Mouse (Mus musculus) heart, embryonic 10.5 days (tissue): ENCODE data around the gene Atrn. TPM values are rescaled to one million over a fixed set of nuclear protein-coding genes. Genes with fewer than 3 reads are reported as not detected.

Experiments used
- DNase-seq: peaks from one replicate; pipeline ENCODE4 v3.0.0-alpha.2; 2017; ENCODE audit warnings: low spot score
- H3K27ac ChIP-seq: fragments of 300-500 bp; sonication (generic); 2 replicates; pipeline ENCODE4 v1.5.1; 2016; ENCODE audit warnings: mild to moderate bottlenecking
- H3K27me3 ChIP-seq: fragments of 300-500 bp; sonication (generic); 2 replicates; pipeline ENCODE4 v1.6.1; 2016; ENCODE audit warnings: mild to moderate bottlenecking; ENCODE audit not compliant: poor library complexity, insufficient read depth, severe bottlenecking
- H3K36me3 ChIP-seq: fragments of 300-500 bp; sonication (generic); 2 replicates; pipeline ENCODE4 v1.6.1; 2016; ENCODE audit warnings: mild to moderate bottlenecking, moderate library complexity
- H3K4me1 ChIP-seq: fragments of 300-500 bp; sonication (generic); 2 replicates; pipeline ENCODE4 v1.6.1; 2016; ENCODE audit warnings: mild to moderate bottlenecking
- H3K4me3 ChIP-seq: fragments of 300-500 bp; sonication (generic); 2 replicates; pipeline ENCODE4 v1.5.1; 2016; ENCODE audit warnings: mild to moderate bottlenecking, moderate library complexity
- H3K9me3 ChIP-seq: fragments of 300-500 bp; sonication (generic); 2 replicates; pipeline ENCODE4 v1.6.1; 2016; ENCODE audit warnings: mild to moderate bottlenecking, moderate library complexity
- WGBS: fragments of 180-500 bp; shearing (Covaris S2); methylation state at CpG from one replicate; pipeline ENCODE4 v1.1.7; 2016; 5-methylcytosine and 5-hydroxymethylcytosine counted together
- polyA plus RNA-seq: library from polyadenylated mRNA; unstranded; fragments of >200 nt; fragmentation: Nextera tagmentation; extraction: Ambion mirVana; gene quantifications from 2 replicates; pipeline ENCODE4 v1.2.1, GENCODE M21; 2016

Gene Atrn
- polyA plus RNA-seq, 1 experiment from 2014 or later, result 5.6 TPM

DNA sequence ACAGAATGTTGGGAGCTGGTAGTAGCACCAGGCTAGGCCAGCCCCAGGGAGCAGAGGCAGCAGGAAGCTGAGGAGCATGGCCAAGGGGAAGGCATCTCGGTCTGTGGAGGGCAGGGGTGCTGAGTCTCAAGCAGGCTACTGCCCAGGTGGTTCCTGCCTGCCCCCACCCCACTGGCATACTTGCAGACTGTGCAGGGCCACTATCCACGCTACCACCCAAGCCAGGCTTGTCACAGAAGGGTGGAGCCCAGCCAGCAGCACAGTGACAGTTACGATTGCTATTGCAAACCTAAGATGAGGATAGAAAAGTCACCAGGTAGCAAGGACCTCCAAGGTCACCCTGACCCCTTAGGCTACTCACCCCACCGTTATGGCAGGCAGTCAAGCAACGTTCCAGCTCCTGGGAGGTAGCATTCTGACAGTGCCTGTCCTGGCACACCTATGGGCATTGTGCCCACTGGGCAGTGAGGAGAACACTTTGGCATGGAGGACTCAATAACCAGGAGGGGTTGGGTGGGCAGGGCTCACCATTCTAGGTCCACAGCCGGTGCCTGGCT, 146.6 kb downstream of the Atrn start:
- Histone ChIP-seq H3K4me1 (peaks cover 45% of the 10 kb centered on the region), H3K4me3 (no peak overlapping the region), H3K9me3 (no peaks in the 10 kb centered on the region), H3K27me3 (peaks cover 72% of the 10 kb centered on the region), H3K27ac (no peak overlapping the region), H3K36me3 (no peaks in the 10 kb centered on the region)
- DNase-seq, result peak; percentile 68
- WGBS, result 63% methylated on average over 6 of the region's 6 CpGs

DNA sequence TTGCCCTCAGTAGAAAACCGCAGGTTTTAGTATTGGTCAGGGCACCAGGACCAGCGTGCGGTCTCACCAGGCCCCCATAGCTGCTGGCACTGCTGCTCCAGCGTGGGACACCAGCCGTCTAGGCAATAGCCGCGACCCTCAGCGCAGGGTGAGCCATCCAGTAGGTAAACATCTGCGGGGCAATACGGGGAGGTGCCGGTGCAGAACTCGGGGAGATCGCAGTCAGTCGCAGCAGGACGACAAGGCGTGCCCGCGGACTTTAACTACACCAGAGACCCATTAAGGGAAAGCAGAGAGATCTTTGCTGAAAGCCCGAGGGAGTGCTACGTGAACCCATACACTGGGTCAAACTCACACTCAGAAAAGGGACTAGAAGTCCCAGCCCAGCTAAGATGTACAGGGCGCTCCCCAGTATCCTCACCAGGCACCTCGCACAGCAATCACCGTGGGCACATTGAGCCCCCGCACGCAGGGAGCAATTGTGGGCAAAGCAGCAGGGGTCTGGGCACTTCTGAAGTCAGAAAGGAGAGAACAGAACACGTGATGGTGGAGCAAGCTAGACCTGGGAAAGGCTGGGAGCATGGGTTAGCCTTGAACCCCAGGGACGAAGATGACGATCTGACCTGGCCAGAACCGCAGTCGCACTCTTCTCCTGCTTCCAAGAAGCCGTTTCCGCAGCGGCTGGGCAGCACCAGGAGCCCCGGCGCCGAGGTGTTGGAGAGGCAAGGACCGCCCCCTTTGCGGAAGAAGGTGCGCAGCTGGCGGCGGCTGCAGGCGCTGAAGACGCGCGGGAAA, 147.8 kb downstream of the Atrn start:
- peaks cover 79% of the 10 kb centered on the region for H3K27me3 ChIP-seq
- WGBS, result 2% methylated on average over 45 of the region's 45 CpGs
- peaks cover 45% of the 10 kb centered on the region for H3K4me1 ChIP-seq
- peak overlapping the region; percentile 25; the same call in 1 of the 2 replicates for H3K27ac ChIP-seq
- H3K36me3 ChIP-seq, result no peaks in the 10 kb centered on the region
- H3K9me3 ChIP-seq, result no peaks in the 10 kb centered on the region
- DNase-seq, result peak; percentile 71
- peak overlapping the region; percentile 55 for H3K4me3 ChIP-seq

DNA sequence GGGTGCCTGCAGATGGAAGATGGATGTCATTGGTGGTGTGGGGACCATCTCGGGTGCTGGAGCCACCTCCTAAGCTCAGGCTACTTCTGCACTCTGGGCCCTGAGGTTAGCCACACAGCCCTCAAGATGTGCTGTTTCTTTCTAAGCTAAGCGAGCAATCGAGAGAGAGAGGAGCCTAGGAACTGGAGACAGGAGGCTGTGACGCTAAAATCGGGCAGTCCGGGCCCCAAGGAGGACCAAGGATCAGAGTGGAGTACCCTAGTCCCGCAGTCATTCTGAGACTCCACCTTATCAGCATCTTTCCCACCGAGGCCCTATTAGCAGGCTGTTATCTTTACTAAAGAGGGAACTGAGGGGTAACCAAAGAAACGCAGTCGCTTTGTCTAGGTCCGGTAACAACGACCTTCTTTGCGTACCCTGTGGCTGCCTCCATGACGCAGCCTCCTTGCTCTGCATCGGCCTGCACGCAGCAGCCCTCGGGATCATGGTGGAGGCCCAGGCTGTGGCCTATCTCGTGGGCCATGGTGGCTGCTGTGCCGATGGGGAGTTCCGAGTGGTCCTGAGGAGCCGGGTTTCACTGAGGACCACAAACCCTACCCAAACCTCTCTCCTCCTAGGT, 148.5 kb downstream of the Atrn start:
- WGBS, result 1% methylated on average over 21 of the region's 21 CpGs
- DNase-seq, result peak; percentile 73

DNA sequence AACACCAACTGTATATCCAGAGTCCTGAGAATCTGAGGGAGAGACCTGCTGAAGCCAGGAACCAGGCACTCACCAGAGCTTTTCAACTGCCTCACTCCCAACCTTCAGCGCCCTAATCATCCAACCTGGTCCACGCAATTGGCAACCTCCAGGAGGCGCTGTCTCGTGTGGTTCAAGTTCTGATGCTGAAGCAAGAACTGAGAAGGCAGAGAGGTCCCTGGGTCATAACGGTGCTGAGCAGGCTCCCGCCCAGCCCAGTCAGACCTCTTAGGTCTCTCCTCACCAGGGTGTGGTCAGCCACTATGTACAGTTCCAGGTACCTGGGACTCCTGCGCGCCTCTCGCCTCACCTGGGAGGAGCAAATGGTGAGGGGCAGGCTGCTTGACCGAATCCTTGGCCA, 149.3 kb downstream of the Atrn start:
- Histone ChIP-seq H3K27ac (no peak overlapping the region), H3K4me3 (peak overlapping the region; percentile 55), H3K9me3 (no peaks in the 10 kb centered on the region), H3K36me3 (no peaks in the 10 kb centered on the region), H3K4me1 (peaks cover 56% of the 10 kb centered on the region), H3K27me3 (peaks cover 91% of the 10 kb centered on the region)
- 4% methylated on average over 10 of the region's 10 CpGs for WGBS
- DNase-seq, result peak; percentile 91

More for the DNA sequence above, 148.5 kb downstream of the Atrn start:
- no peaks in the 10 kb centered on the region for H3K36me3 ChIP-seq
- H3K27me3 ChIP-seq, result peaks cover 84% of the 10 kb centered on the region
- H3K9me3 ChIP-seq, result no peaks in the 10 kb centered on the region
- H3K4me1 ChIP-seq, result peaks cover 49% of the 10 kb centered on the region
- H3K4me3 ChIP-seq, result peak overlapping the region; percentile 55
- no peak overlapping the region for H3K27ac ChIP-seq

DNA sequence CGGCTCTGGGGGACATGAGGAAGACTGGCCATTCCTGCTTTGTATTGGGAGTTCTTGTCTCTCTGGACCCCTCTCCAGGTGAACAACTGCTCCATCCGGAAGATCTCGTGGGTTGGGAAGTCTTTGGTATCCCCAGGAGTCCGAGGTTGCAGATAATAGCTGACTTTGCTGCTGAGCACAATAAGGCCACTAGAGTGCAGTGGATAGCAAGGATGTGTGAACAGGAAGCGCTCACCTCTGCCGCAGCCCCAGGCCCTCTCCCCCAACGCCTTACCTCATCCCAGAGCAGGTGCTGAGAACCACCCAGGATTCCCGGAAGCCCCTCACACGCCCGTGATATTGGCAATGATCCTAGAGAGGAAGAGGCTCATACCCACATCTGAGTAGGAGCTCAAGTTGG, 149.9 kb downstream of the Atrn start:
- no peak overlapping the region for H3K27ac ChIP-seq
- no peak for DNase-seq
- no peaks in the 10 kb centered on the region for H3K9me3 ChIP-seq
- H3K36me3 ChIP-seq, result no peaks in the 10 kb centered on the region
- H3K27me3 ChIP-seq, result peaks cover 87% of the 10 kb centered on the region
- H3K4me3 ChIP-seq, result peak overlapping the region; percentile 55; the same call in 1 of the 2 replicates
- 5% methylated on average over 10 of the region's 10 CpGs for WGBS
- H3K4me1 ChIP-seq, result peaks cover 62% of the 10 kb centered on the region

DNA sequence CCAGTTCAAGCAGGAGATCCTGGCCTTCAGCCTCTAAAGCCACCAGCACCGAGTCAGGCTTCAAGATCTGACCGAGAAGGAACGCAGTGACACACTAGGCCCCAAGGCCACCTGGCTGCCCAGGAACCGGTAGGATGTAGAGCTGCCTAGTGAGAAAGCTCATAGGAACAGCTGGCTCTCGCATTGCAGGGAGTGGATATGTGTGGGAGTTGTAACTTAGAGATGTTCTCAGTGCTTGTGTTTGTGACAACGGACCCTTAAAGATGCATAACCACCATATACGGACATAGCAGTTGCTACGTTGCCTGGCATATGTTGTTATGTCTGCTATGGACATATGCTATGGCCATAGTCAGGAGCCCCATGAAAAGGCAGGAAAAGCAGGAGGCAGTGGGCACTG, 152.4 kb downstream of the Atrn start:
- 89% methylated on average over 8 of the region's 8 CpGs for WGBS
- no peak overlapping the region for H3K27ac ChIP-seq
- DNase-seq, result no peak
- no peaks in the 10 kb centered on the region for H3K9me3 ChIP-seq
- peaks cover 71% of the 10 kb centered on the region for H3K4me1 ChIP-seq
- no peak overlapping the region for H3K4me3 ChIP-seq
- no peaks in the 10 kb centered on the region for H3K36me3 ChIP-seq
- H3K27me3 ChIP-seq, result peaks cover 83% of the 10 kb centered on the region

DNA sequence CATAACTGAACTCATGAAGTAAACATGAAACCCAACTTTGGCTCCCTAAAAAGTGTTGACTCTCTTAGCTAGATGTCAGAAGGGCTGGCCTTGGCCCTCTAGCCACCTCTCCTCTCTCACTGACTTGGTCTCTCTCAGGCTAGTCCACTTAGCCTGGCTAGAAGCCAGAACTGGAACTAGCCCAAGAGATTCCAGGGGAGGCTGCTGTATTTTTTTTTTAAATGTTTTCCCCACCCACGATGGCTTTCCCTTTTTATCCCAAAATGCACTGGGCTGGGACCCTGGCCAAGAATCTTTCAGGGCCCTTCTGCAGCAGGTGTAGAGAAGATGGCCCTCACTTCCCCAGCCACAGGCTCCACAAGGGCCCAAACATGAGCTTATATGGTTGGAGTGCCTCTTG, 153.1 kb downstream of the Atrn start:
- Histone ChIP-seq H3K9me3 (no peaks in the 10 kb centered on the region), H3K4me3 (no peak overlapping the region), H3K4me1 (peaks cover 64% of the 10 kb centered on the region), H3K36me3 (no peaks in the 10 kb centered on the region), H3K27me3 (peaks cover 83% of the 10 kb centered on the region), H3K27ac (no peak overlapping the region; the same call in 1 of the 2 replicates)
- DNase-seq, result no peak
- 39% methylated on average over 1 of the region's 1 CpGs for WGBS

DNA sequence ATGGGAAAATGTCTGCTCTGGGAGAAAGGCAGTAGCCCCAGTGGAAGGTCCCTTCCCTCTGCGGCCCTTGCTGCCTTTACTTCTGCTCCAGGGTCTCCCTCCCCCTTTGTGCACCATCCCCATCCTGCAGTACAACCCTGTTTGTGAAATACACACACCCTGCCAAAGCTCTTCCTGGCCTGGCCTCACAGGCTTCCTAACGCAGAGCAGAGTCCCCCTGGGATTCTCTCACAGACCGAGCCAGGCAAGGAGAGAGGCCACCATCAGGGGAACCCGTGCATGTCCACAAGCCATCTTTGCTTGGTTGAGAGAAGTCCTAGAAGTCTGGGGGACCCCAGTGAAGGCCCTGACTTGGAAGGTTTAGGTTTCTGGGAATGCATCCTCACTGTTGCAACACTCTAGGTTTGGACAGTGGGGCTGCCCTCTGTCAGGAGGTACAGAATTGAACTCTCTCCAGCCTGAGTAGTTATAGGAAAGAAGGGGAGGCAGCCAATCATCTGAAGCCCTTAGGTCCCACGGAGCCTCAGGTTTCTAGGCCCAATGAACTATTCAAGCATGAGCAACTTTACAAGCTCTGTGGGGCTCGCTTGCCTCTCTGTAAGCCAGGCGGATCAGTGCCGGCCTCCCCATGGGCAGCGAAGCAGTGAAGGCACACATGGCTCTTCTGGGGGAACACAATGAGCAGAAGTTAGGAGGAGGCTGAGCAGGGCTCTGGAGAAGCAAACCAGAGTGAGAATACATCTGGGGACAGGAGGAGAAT, 153.7 kb downstream of the Atrn start:
- no peaks in the 10 kb centered on the region for H3K36me3 ChIP-seq
- H3K27me3 ChIP-seq, result peaks cover 83% of the 10 kb centered on the region
- H3K4me1 ChIP-seq, result peaks cover 58% of the 10 kb centered on the region
- peak overlapping the region; percentile 68; the same call in 1 of the 2 replicates for H3K27ac ChIP-seq
- no peak overlapping the region for H3K4me3 ChIP-seq
- no peak for DNase-seq
- H3K9me3 ChIP-seq, result no peaks in the 10 kb centered on the region
- 78% methylated on average over 9 of the region's 9 CpGs for WGBS

DNA sequence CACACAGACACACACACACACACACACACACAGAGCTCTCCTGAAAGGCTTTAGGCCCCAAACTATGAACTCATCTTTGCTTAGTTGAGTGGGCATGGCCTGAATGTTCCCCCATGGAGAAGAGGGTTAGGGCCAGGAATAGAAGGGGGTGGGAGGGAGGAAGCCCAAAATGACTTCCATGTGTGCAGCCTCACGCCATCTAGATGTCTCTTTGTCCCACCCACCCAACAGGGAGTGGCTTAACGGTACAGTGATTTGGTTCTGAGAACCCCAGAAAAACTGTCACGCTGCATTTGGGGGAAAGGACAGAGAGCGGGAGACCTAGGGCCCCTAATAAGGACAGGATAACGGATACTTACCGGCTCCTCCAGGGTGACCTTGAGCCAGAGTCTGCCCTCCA, 154.5 kb downstream of the Atrn start:
- no peaks in the 10 kb centered on the region for H3K36me3 ChIP-seq
- H3K27ac ChIP-seq, result peak overlapping the region; percentile 68
- no peak for DNase-seq
- H3K4me3 ChIP-seq, result no peak overlapping the region
- H3K9me3 ChIP-seq, result no peaks in the 10 kb centered on the region
- WGBS, result 53% methylated on average over 6 of the region's 6 CpGs
- H3K4me1 ChIP-seq, result peaks cover 50% of the 10 kb centered on the region
- peaks cover 83% of the 10 kb centered on the region for H3K27me3 ChIP-seq

DNA sequence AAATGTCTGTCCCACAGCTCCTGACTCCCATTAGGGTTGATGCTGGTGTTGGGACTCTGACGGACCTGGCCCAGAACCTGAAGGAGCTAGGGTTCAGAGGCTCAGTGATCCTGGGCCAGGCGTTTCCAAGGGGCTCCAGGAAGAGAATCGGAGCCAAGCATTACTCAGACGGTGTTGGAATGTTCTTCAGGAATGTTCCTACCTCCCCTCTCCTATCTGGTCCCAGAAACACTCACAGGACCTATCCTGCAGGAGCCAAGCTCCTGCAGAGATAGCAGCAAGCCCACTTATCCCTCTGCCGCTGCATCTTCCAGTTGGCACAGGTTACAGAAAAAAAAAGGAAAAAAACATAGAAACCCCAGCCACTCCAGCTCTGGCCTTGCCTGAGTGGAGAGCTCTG, 155.3 kb downstream of the Atrn start:
- H3K27me3 ChIP-seq, result peaks cover 81% of the 10 kb centered on the region
- peaks cover 42% of the 10 kb centered on the region for H3K4me1 ChIP-seq
- no peak for DNase-seq
- H3K27ac ChIP-seq, result peak overlapping the region; percentile 68
- no peaks in the 10 kb centered on the region for H3K36me3 ChIP-seq
- no peaks in the 10 kb centered on the region for H3K9me3 ChIP-seq
- WGBS, result 26% methylated on average over 5 of the region's 5 CpGs
- no peak overlapping the region; the same call in 1 of the 2 replicates for H3K4me3 ChIP-seq

DNA sequence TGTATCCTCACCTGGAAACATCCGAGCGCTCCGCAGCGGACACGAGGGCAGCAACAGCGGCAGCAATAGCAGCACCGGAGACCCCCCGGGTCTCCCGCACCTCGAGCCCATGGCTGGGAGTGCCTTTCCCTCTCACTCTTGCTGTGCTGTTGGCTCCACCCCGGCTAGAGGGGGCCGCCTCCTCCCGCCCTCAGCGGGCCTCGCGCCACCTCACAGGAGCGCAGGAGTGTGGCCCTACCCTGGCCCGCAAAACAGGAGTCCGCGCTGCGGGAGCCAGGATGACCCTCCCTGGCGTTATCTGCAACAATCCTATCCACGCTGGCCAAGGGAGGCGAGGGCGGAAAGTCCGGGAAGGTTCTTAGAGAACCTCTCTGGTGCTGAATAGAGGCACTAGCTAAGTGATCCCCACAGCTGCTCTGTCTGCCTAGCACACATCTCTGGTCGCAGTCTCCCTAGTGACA, 157.1 kb downstream of the Atrn start, which contains the start of gene Adam33:
TSS of gene Adam33 (minus strand) at position 411 of the 461 bp plus-strand sequence.
- H3K27me3 ChIP-seq, result peaks cover 65% of the 10 kb centered on the region
- H3K36me3 ChIP-seq, result no peaks in the 10 kb centered on the region
- peaks cover 41% of the 10 kb centered on the region for H3K4me1 ChIP-seq
- no peak for DNase-seq
- H3K9me3 ChIP-seq, result no peaks in the 10 kb centered on the region
- peak within 1 kb of the TSS; percentile 50 for H3K4me3 ChIP-seq
- peak within 1 kb of the TSS; percentile 59 for H3K27ac ChIP-seq
- WGBS, result under 1% methylated on average over 27 of the region's 27 CpGs

DNA sequence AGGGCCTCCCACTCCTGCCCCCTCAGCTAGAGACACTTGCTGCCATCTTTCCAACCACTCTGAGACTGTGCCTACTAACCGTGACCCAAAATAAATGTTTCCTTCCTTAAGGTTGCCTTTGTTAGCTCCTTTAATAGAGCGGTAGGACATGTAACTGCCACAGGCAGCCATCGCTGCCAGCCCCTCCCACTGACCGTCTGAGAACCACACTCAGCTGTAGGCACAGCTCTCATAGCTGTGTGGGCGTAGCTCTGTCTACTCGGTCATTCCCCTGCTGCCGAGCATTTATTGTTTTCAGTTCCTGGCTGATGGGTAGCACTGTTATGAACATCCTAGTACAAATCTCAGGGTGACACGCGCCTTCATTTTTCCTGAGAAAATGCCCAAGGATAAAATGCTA, 160.0 kb downstream of the Atrn start:
- Histone ChIP-seq H3K9me3 (no peaks in the 10 kb centered on the region), H3K4me3 (no peak overlapping the region), H3K4me1 (peaks cover 23% of the 10 kb centered on the region), H3K27me3 (peaks cover 66% of the 10 kb centered on the region), H3K36me3 (no peaks in the 10 kb centered on the region), H3K27ac (no peak overlapping the region)
- no peak for DNase-seq
- 68% methylated on average over 9 of the region's 9 CpGs for WGBS
